Mouse (Mus musculus) hindbrain, embryonic 14.5 days (tissue): Measurements from ENCODE around the gene Ceacam12. TPM values are rescaled to one million over a fixed set of nuclear protein-coding genes. Genes with fewer than 3 reads are reported as not detected.
"Not testable (repeated sequence)": the region's sequence is repeated elsewhere in the genome, so short reads cannot be mapped to it uniquely, and the experiment has no call there.

Experiments
- ATAC-seq: fragments of 200-750 bp; cut with Nextera tagmentation; 2 replicates; pipeline ENCODE4 v1.8.0; 2017; ENCODE audit warnings: moderate number of reproducible peaks, mild to moderate bottlenecking, moderate TSS enrichment, moderate library complexity; ENCODE audit not compliant: low FRiP score
- DNase-seq: peaks from one replicate; pipeline ENCODE4 v3.0.0-alpha.2; 2015; ENCODE audit warnings: low spot score
- H3K27ac ChIP-seq: fragments of 300-500 bp; sonication (generic); 2 replicates; pipeline ENCODE4 v1.5.1; 2014; ENCODE audit warnings: mild to moderate bottlenecking, moderate library complexity
- H3K27me3 ChIP-seq: fragments of 300-500 bp; sonication (generic); 2 replicates; pipeline ENCODE4 v1.6.1; 2014; ENCODE audit warnings: mild to moderate bottlenecking, low read length, mixed read lengths; ENCODE audit not compliant: control insufficient read depth, insufficient read depth
- H3K36me3 ChIP-seq: fragments of 300-500 bp; sonication (generic); replicated peaks from 2 replicates; pipeline ENCODE4 v1.6.1; 2014; ENCODE audit not compliant: control insufficient read depth, insufficient read depth
- H3K4me1 ChIP-seq: fragments of 300-500 bp; sonication (generic); replicated peaks from 2 replicates; pipeline ENCODE4 v1.6.1; 2014; ENCODE audit warnings: antibody characterized with exemption, low read length, mixed read lengths; ENCODE audit not compliant: control insufficient read depth, insufficient read depth
- H3K4me2 ChIP-seq: fragments of 300-500 bp; sonication (generic); replicated peaks from 2 replicates; pipeline ENCODE4 v1.6.1; 2014; ENCODE audit warnings: mild to moderate bottlenecking, moderate library complexity
- H3K4me3 ChIP-seq: fragments of 300-500 bp; sonication (generic); replicated peaks from 2 replicates; pipeline ENCODE4 v1.5.1; 2014; ENCODE audit warnings: mild to moderate bottlenecking, low read length
- H3K9ac ChIP-seq: fragments of 300-500 bp; sonication (generic); 2 replicates; pipeline ENCODE4 v1.6.1; 2014
- H3K9me3 ChIP-seq: fragments of 300-500 bp; sonication (generic); 2 replicates; pipeline ENCODE4 v1.6.1; 2016; ENCODE audit warnings: low read length; ENCODE audit not compliant: control insufficient read depth
- WGBS: fragments of 180-500 bp; shearing (Covaris S2); extraction: QIAGEN DNeasy Blood & Tissue Kit; methylation state at CpG from one replicate; pipeline ENCODE4 v1.1.7; 2014; 5-methylcytosine and 5-hydroxymethylcytosine counted together
- microRNA-seq: library from miRNA; unstranded; fragments of <30 nt; microRNA quantifications from one replicate; pipeline ENCODE4, GENCODE M21; 2016
- polyA plus RNA-seq: library from polyadenylated mRNA; unstranded; fragments of >200 nt; fragmentation: Nextera tagmentation; extraction: Ambion mirVana; gene quantifications from 2 replicates; pipeline ENCODE4 v1.2.1, GENCODE M21; 2014

Gene Ceacam12
- polyA plus RNA-seq, result not detected in 2 replicates

GRCm38 (mm10) chr7:18065629-18066028 is at the start of gene Ceacam12:
Gene Ceacam12 (plus strand): TSS chr7:18065929.
- Histone ChIP-seq H3K4me1 (no peaks in the 10 kb centered on the region), H3K4me3 (no peak within 1 kb of the TSS), H3K27me3 (no peaks in the 10 kb centered on the region), H3K4me2 (no peak within 1 kb of the TSS), H3K36me3 (no peaks in the 10 kb centered on the region), H3K9me3 (peaks cover 82% of the 10 kb centered on the region), H3K27ac (no peak within 1 kb of the TSS), H3K9ac (no peak within 1 kb of the TSS)
- no peak for DNase-seq
- no peak for ATAC-seq
- WGBS, result 77% methylated on average over 1 of the region's 1 CpGs

- H3K4me2 ChIP-seq, ATAC-seq, H3K4me3 ChIP-seq, H3K9ac ChIP-seq, H3K27me3 ChIP-seq, H3K4me1 ChIP-seq, H3K36me3 ChIP-seq, DNase-seq, H3K27ac ChIP-seq: not testable (repeated sequence)
- peaks cover 62% of the 10 kb centered on the region for H3K9me3 ChIP-seq
- WGBS, result 75% methylated on average over 1 of the region's 1 CpGs
These were observed 8.1 kb downstream of the Ceacam12 start for GRCm38 (mm10) chr7:18073821-18074220.

- no peaks in the 10 kb centered on the region for H3K27me3 ChIP-seq
- H3K36me3 ChIP-seq, result no peaks in the 10 kb centered on the region
- no peak overlapping the region for H3K4me2 ChIP-seq
- no peaks in the 10 kb centered on the region for H3K4me1 ChIP-seq
- DNase-seq (no peak), ATAC-seq (no peak)
- 31% methylated on average over 2 of the region's 2 CpGs for WGBS
- no peak overlapping the region for H3K9ac ChIP-seq
- H3K27ac ChIP-seq, result no peak overlapping the region
- H3K4me3 ChIP-seq, result no peak overlapping the region
- peaks cover 55% of the 10 kb centered on the region for H3K9me3 ChIP-seq
These were observed 35.1 kb downstream of the Ceacam12 start for GRCm38 (mm10) chr7:18100785-18101184.

Small RNA genes lying within 50 kb of the gene (microRNA-seq; reads per million reads assigned to microRNA genes)
- gene Gm22414, result not detected

Other genes with a start within 250 kb of the Ceacam12 start
- not detected in 2 replicates for gene Gm5155, start 194.2 kb upstream of the Ceacam12 start, polyA plus RNA-seq
- gene Ceacam11, start 93.8 kb upstream of the Ceacam12 start, polyA plus RNA-seq, result not detected in 2 replicates
- not detected in 2 replicates for gene Ceacam13, start 56.0 kb upstream of the Ceacam12 start, polyA plus RNA-seq
- gene Igfl3, start 110.6 kb downstream of the Ceacam12 start, polyA plus RNA-seq, result not detected in 2 replicates
- gene Mill1, start 179.4 kb downstream of the Ceacam12 start, polyA plus RNA-seq, result not detected in 2 replicates